Mouse (Mus musculus): ENCODE measurements around the gene Cacna1e. TPM values are rescaled to one million over a fixed set of nuclear protein-coding genes. Genes with fewer than 3 reads are reported as not detected.

The Cacna1e gene
- total and polyA plus RNA-seq, 3 experiments = not detected

DNA sequence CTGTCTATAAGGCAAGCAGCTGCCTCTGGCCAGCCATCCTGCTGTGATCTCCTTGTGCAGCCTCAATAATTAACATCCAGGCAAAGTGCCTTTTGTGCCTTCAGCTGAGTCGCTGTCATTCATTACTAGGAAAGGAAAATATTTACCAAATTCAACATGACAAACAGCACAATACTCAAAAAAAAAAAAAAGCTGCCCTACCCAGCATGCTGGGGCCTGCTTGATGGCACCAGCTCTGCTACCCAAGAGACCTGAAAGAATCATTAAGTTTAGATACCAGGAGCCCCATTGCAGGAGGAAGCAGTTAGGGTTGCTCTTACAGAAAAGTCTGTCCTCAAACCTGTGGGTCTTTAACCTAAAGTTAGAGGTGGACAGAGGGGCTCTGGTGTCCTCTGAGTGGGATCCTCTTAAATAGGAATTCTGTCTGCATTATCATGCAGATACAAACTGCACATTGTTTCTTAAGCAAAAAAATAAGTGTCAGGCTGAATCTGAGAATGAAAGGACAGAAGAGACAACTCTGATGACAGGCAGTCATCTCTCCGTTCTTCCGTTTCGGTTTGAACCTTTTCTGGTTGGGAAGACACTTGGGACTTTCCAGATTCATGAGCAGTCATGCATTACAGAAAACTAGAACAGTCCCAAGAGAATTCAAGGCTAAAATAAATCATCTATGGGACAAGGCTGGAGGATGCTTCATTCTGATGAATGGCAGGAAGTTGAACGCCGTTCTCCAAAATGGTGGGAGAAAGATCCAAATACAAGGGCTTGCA, 33.6 kb downstream of the Cacna1e start:
- H3K36me3 ChIP-seq (ENCODE audit: control insufficient read depth in 1 of 2, insufficient read depth in 2 of 2, low read length in 2 of 2) = no peaks in the 10 kb centered on the region
- H3K9ac ChIP-seq (ENCODE audit: control insufficient read depth, low read depth, low read length, poor library complexity, severe bottlenecking) = no peak overlapping the region
- H3K4me1 ChIP-seq (ENCODE audit: control insufficient read depth in 1 of 2, insufficient read depth in 2 of 2, low read length in 2 of 2) = no peaks in the 10 kb centered on the region
- no peaks in the 10 kb centered on the region for H3K79me2 ChIP-seq (ENCODE audit: control insufficient read depth, insufficient read depth, low read length, poor library complexity)
- no peak for DNase-seq (ENCODE audit: low read depth, low spot score)
- no peaks in the 10 kb centered on the region for H3K9me3 ChIP-seq (replicated peaks; ENCODE audit: insufficient read depth, low read length)
- TF ChIP-seq MYB (IDR thresholded peaks at IDR 0.05; ENCODE audit: low read depth, low read length) (no peak), CHD2 (IDR thresholded peaks at IDR 0.05; ENCODE audit: low read length) (no peak), TBP (IDR thresholded peaks at IDR 0.05; ENCODE audit: low read depth, low read length) (no peak), EP300 (IDR thresholded peaks at IDR 0.05; ENCODE audit: low read depth in 1 of 2, low read length in 2 of 2) (no peak), MYC (IDR thresholded peaks at IDR 0.05; ENCODE audit: low read depth, low read length) (no peak), RAD21 (IDR thresholded peaks at IDR 0.05; ENCODE audit: low read depth, low read length) (no peak), RCOR1 (IDR thresholded peaks at IDR 0.05; ENCODE audit: low read depth, low read length) (no peak), ELF1 (IDR thresholded peaks at IDR 0.05; ENCODE audit: low read depth, low read length) (no peak), NRF1 (IDR thresholded peaks at IDR 0.05; ENCODE audit: insufficient read depth, low read depth, low read length, poor library complexity, severe bottlenecking) (no peak), POLR2AphosphoS5 (IDR thresholded peaks at IDR 0.05; ENCODE audit: borderline replicate concordance, low read depth, low read length) (no peak)
- no peaks in the 10 kb centered on the region for H3K27me3 ChIP-seq (ENCODE audit: control insufficient read depth in 1 of 2, insufficient read depth in 2 of 2, low read length in 2 of 2)
- H3K4me3 ChIP-seq (ENCODE audit: control insufficient read depth in 1 of 2, insufficient read depth in 1 of 2, low read depth in 2 of 2, low read length in 2 of 2) = no peak overlapping the region
- H3K27ac ChIP-seq (ENCODE audit: control insufficient read depth, low read depth, low read length) = no peak overlapping the region

DNA sequence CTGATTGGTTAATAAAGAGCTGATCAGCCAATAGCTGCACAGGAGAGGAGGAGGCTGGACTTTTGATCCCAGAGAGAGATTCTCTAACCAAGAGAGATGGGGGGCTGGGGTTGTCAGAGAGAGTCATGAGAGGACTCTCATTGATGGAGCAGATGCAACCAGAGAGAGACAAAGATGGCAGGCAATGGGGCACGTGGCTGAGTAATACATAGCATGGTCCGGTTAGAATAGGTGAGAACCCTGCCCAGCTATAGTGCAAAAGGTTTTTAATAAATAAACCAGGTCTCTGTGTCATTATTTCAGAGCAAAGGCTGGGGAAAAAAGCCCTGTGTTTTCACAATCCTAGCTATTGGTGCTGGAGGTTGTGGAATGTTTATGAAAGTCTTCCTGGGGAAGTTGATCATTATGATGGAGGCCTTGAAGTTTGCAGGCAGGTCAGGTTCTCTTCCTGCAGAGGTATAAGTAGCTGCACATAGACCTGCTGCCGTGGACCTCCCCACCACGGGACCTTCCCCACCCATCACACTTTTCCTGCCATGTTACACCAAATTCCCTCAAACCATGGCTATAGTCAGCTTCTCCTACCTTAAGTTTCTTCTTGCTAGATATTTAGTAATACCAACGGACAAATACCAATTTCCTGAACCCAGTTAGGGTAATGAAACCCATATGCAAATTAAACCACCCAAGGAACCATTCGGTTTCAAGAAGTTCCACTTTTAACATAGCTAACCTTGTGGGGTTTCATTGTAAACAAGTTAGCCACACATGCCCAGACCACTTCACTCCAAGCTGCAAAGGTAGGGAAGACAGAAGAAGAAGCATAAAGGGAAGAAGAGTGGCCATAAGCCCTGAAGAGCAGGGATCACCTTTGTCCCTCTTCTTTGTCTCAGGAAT, 35.4 kb downstream of the Cacna1e start:
- Histone ChIP-seq H3K79me2 (ENCODE audit: control insufficient read depth, insufficient read depth, low read length, poor library complexity) (no peaks in the 10 kb centered on the region), H3K27me3 (ENCODE audit: control insufficient read depth in 1 of 2, insufficient read depth in 2 of 2, low read length in 2 of 2) (no peaks in the 10 kb centered on the region), H3K4me1 (ENCODE audit: control insufficient read depth in 1 of 2, insufficient read depth in 2 of 2, low read length in 2 of 2) (no peaks in the 10 kb centered on the region), H3K36me3 (ENCODE audit: control insufficient read depth in 1 of 2, insufficient read depth in 2 of 2, low read length in 2 of 2) (no peaks in the 10 kb centered on the region), H3K4me3 (ENCODE audit: control insufficient read depth in 1 of 2, insufficient read depth in 1 of 2, low read depth in 2 of 2, low read length in 2 of 2) (no peak overlapping the region), H3K9ac (ENCODE audit: control insufficient read depth, low read depth, low read length, poor library complexity, severe bottlenecking) (no peak overlapping the region), H3K9me3 (replicated peaks; ENCODE audit: insufficient read depth, low read length) (no peaks in the 10 kb centered on the region), H3K27ac (ENCODE audit: control insufficient read depth, low read depth, low read length) (no peak overlapping the region)
- DNase-seq (ENCODE audit: low read depth, low spot score) = no peak
- TF ChIP-seq SMC3 (IDR thresholded peaks at IDR 0.05; ENCODE audit: low read depth, low read length) (no peak), MEF2A (IDR thresholded peaks at IDR 0.05; ENCODE audit: extremely low read depth, insufficient replicate concordance, low read depth, low read length, poor library complexity, severe bottlenecking) (no peak), BHLHE40 (IDR thresholded peaks at IDR 0.05; ENCODE audit: borderline replicate concordance, low read depth, low read length) (no peak), ZMIZ1 (IDR thresholded peaks at IDR 0.05; ENCODE audit: low read depth, low read length) (no peak), ELF1 (IDR thresholded peaks at IDR 0.05; ENCODE audit: low read depth, low read length) (no peak), CHD2 (IDR thresholded peaks at IDR 0.05; ENCODE audit: low read length) (no peak), GATA1 (IDR thresholded peaks at IDR 0.05; ENCODE audit: low read depth, low read length) (no peak), ETS1 (IDR thresholded peaks at IDR 0.05; ENCODE audit: low read depth, low read length) (no peak), MYB (IDR thresholded peaks at IDR 0.05; ENCODE audit: low read depth, low read length) (no peak), POLR2AphosphoS5 (IDR thresholded peaks at IDR 0.05; ENCODE audit: borderline replicate concordance, low read depth, low read length) (no peak), E2F4 (IDR thresholded peaks at IDR 0.05; ENCODE audit: borderline replicate concordance, low read depth, low read length) (no peak), JUND (IDR thresholded peaks at IDR 0.05; ENCODE audit: low read depth, low read length) (no peak), MXI1 (IDR thresholded peaks at IDR 0.05; ENCODE audit: low read depth, low read length) (no peak), NRF1 (IDR thresholded peaks at IDR 0.05; ENCODE audit: insufficient read depth, low read depth, low read length, poor library complexity, severe bottlenecking) (no peak), TAL1 (IDR thresholded peaks at IDR 0.05; ENCODE audit: low read length) (no peak)
